Mouse (Mus musculus) testis, postnatal 10 days (tissue): ENCODE measurements around the gene Etv4.

Source experiments
- DNase-seq: peaks from one replicate; pipeline ENCODE4 v3.0.0; 2021; ENCODE audit warnings: low spot score

Gene Etv4

GRCm38 (mm10) chr11:101786651-101787050, 1.5 kb upstream of the Etv4 start:
- no peak for DNase-seq

GRCm38 (mm10) chr11:101785852-101786205, 658 bp upstream of the Etv4 start:
- no peak for DNase-seq

- peak; percentile 60 for DNase-seq
These were observed 556 bp downstream of the Etv4 start for GRCm38 (mm10) chr11:101784488-101785142.

GRCm38 (mm10) chr11:101784072-101784471, 1.1 kb downstream of the Etv4 start:
- DNase-seq: no peak

- DNase-seq: no peak
These were observed 1.6 kb downstream of the Etv4 start for GRCm38 (mm10) chr11:101783584-101783983.

- DNase-seq: no peak
These were observed 2.0 kb downstream of the Etv4 start for GRCm38 (mm10) chr11:101783135-101783534.

- DNase-seq: no peak
These were observed 8.3 kb downstream of the Etv4 start for GRCm38 (mm10) chr11:101776846-101777245.

GRCm38 (mm10) chr11:101772449-101772848, 12.7 kb downstream of the Etv4 start:
- DNase-seq: peak; percentile 74

GRCm38 (mm10) chr11:101772027-101772426, 13.1 kb downstream of the Etv4 start:
- no peak for DNase-seq

- no peak for DNase-seq
These were observed 14.9 kb downstream of the Etv4 start for GRCm38 (mm10) chr11:101770266-101770665.

- DNase-seq: no peak
These were observed 16.4 kb downstream of the Etv4 start for GRCm38 (mm10) chr11:101768721-101769120.

- no peak for DNase-seq
These were observed 17.8 kb downstream of the Etv4 start for GRCm38 (mm10) chr11:101767326-101767725.

- no peak for DNase-seq
These were observed 20.6 kb downstream of the Etv4 start for GRCm38 (mm10) chr11:101764546-101764945.

- no peak for DNase-seq
These were observed 21.4 kb downstream of the Etv4 start for GRCm38 (mm10) chr11:101763723-101764122.

GRCm38 (mm10) chr11:101759530-101759929, 25.6 kb downstream of the Etv4 start:
- DNase-seq: no peak

GRCm38 (mm10) chr11:101758431-101758830, 26.7 kb downstream of the Etv4 start:
- DNase-seq: no peak

- DNase-seq: no peak
These were observed 27.8 kb downstream of the Etv4 start for GRCm38 (mm10) chr11:101757366-101757765.

- no peak for DNase-seq
These were observed 28.6 kb downstream of the Etv4 start for GRCm38 (mm10) chr11:101756616-101757015.

- DNase-seq: no peak
These were observed 51.6 kb downstream of the Etv4 start for GRCm38 (mm10) chr11:101733596-101733995.

GRCm38 (mm10) chr11:101732518-101733440, 52.4 kb downstream of the Etv4 start, which contains the start of gene Dhx8:
Dhx8 (plus strand) TSS chr11:101732919.
- peak; percentile 99 for DNase-seq

- DNase-seq: no peak
These were observed 55.9 kb downstream of the Etv4 start for GRCm38 (mm10) chr11:101729308-101729707.

- no peak for DNase-seq
These were observed 58.4 kb downstream of the Etv4 start for GRCm38 (mm10) chr11:101726765-101727164.

GRCm38 (mm10) chr11:101725043-101725442, 60.1 kb downstream of the Etv4 start:
- DNase-seq: no peak
